Mouse (Mus musculus): ENCODE measurements around the gene Tshz3. TPM values are rescaled to one million over a fixed set of nuclear protein-coding genes. Genes with fewer than 3 reads are reported as not detected.

Gene Tshz3
- polyA plus RNA-seq, 1 experiment, result 8.5 TPM

DNA sequence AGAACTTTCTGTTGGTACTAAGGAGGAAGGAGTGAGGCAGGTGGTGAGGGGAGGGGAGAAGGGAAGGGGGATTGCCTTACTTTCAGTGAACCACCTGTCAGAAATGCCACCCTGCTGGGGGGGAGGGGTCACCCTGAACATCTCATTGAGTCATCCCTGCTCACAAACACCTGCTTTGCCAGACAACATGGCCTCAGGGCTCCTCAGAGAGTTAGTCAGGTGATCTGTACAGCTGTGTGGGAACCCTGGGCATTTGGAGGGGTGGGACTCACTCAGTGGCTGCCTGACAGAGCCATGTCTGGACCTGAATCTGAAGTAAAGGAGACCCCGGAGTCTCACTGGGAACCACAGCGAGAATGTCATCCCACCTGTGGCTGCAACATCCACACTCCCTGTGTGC is 53.6 kb downstream of the Tshz3 start:
- Histone ChIP-seq H3K79me3 (ENCODE audit: low read depth) (peaks cover 5% of the 10 kb centered on the region), H3K79me2 (ENCODE audit: control insufficient read depth, insufficient read depth) (no peaks in the 10 kb centered on the region), H3K36me3 (ENCODE audit: control insufficient read depth, insufficient read depth) (no peaks in the 10 kb centered on the region), H3ac (ENCODE audit: control insufficient read depth, insufficient read length, low read depth) (no peak overlapping the region), H3K27me3 (ENCODE audit: control insufficient read depth, insufficient read depth, insufficient read length) (no peaks in the 10 kb centered on the region), H3K4me3 (ENCODE audit: insufficient read depth, poor library complexity, severe bottlenecking) (no peak overlapping the region)
- TF ChIP-seq MYOG (IDR thresholded peaks at IDR 0.05; ENCODE audit: control insufficient read depth, extremely low read depth, insufficient read length) (no peak), MYOD1 (IDR thresholded peaks at IDR 0.05; ENCODE audit: control insufficient read depth, insufficient read length, low read depth) (no peak), USF1 (IDR thresholded peaks at IDR 0.05; ENCODE audit: low read depth) (no peak), CEBPB (IDR thresholded peaks at IDR 0.05; ENCODE audit: low read depth) (no peak), MAX (IDR thresholded peaks at IDR 0.05) (no peak), CTCF (IDR thresholded peaks at IDR 0.05; ENCODE audit: control insufficient read depth, insufficient read depth, insufficient read length) (no peak), FOSL1 (IDR thresholded peaks at IDR 0.05; ENCODE audit: insufficient read depth, low read length, poor library complexity, severe bottlenecking) (no peak)

DNA sequence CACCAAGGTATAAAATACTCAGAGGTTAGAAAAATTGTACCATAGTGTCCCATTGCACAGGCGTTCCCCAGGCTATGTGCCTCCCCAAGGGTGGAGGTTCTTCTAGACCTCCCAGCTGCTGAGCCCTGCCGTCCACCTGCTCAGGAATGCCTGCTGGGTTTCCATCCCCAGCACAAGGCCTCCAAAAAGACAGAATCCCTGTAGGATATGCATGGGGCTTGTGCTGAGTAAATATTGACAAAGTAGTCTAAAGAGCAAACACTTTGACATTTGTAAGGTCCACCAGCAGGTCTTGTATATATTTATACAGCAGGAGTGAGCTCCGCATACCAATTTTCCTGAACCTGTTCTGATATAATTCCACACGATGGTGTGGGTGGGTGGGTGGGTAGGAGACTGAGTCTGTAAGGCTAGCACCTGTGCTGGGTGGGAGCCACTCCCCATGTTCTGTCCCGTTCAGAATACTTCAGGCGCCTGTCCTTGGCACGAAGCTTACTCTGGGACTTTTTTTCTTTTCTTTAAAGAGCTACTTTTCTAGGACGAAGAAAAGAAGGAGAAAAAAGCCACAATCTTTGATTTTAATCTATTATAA is 69.7 kb downstream of the Tshz3 start:
- TF ChIP-seq MAX (IDR thresholded peaks at IDR 0.05), result no peak
- no peak for TF ChIP-seq MYOG (IDR thresholded peaks at IDR 0.05; ENCODE audit: control insufficient read depth, extremely low read depth, insufficient read length)
- no peak for TF ChIP-seq CEBPB (IDR thresholded peaks at IDR 0.05; ENCODE audit: low read depth)
- TF ChIP-seq USF1 (IDR thresholded peaks at IDR 0.05; ENCODE audit: low read depth), result no peak
- H3K36me3 ChIP-seq (ENCODE audit: control insufficient read depth, insufficient read depth), result peaks cover 18% of the 10 kb centered on the region

DNA sequence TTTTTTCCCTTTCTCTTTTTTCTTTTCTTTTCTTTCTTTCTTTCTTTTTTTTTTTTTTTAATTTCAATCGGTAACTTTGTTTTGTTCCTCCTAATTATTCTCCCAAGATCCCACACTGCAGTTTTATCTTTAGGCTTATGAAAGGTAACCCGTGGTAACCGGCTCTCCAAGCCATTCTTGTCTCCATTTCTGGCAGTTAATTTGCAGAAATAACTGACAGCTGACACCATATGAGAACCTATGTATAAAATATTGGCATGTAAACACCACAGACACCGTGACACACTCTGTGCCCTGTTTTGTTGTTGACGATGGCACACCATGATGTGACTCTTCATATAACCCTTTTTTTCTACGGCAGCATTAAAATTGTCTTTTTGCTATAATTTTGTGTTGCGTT is 75.2 kb downstream of the Tshz3 start:
- Histone ChIP-seq H3K79me2 (ENCODE audit: control insufficient read depth, insufficient read depth) (no peaks in the 10 kb centered on the region), H3K79me3 (ENCODE audit: low read depth) (no peaks in the 10 kb centered on the region), H3K36me3 (ENCODE audit: control insufficient read depth, insufficient read depth) (peaks cover 18% of the 10 kb centered on the region), H3ac (ENCODE audit: control insufficient read depth, insufficient read length, low read depth) (no peak overlapping the region), H3K4me3 (ENCODE audit: insufficient read depth, poor library complexity, severe bottlenecking) (no peak overlapping the region), H3K27me3 (ENCODE audit: control insufficient read depth, insufficient read depth, insufficient read length) (no peaks in the 10 kb centered on the region)
- TF ChIP-seq MAX (IDR thresholded peaks at IDR 0.05) (no peak), CTCF (IDR thresholded peaks at IDR 0.05; ENCODE audit: control insufficient read depth, insufficient read depth, insufficient read length) (no peak), USF1 (IDR thresholded peaks at IDR 0.05; ENCODE audit: low read depth) (no peak), MYOD1 (IDR thresholded peaks at IDR 0.05; ENCODE audit: control insufficient read depth, insufficient read length, low read depth) (no peak), FOSL1 (IDR thresholded peaks at IDR 0.05; ENCODE audit: insufficient read depth, low read length, poor library complexity, severe bottlenecking) (no peak), MYOG (IDR thresholded peaks at IDR 0.05; ENCODE audit: control insufficient read depth, extremely low read depth, insufficient read length) (no peak), CEBPB (IDR thresholded peaks at IDR 0.05; ENCODE audit: low read depth) (no peak)

More for the DNA sequence above, 69.7 kb downstream of the Tshz3 start:
- Histone ChIP-seq H3K79me2 (ENCODE audit: control insufficient read depth, insufficient read depth) (no peaks in the 10 kb centered on the region), H3K79me3 (ENCODE audit: low read depth) (no peaks in the 10 kb centered on the region), H3K4me3 (ENCODE audit: insufficient read depth, poor library complexity, severe bottlenecking) (no peak overlapping the region), H3ac (ENCODE audit: control insufficient read depth, insufficient read length, low read depth) (no peak overlapping the region), H3K27me3 (ENCODE audit: control insufficient read depth, insufficient read depth, insufficient read length) (no peaks in the 10 kb centered on the region)

- TF ChIP-seq CTCF (IDR thresholded peaks at IDR 0.05; ENCODE audit: control insufficient read depth, insufficient read depth, insufficient read length), result no peak
- no peak for TF ChIP-seq MAX (IDR thresholded peaks at IDR 0.05)
- no peak for TF ChIP-seq CEBPB (IDR thresholded peaks at IDR 0.05; ENCODE audit: low read depth)
- no peak for TF ChIP-seq FOSL1 (IDR thresholded peaks at IDR 0.05; ENCODE audit: insufficient read depth, low read length, poor library complexity, severe bottlenecking)
- no peak for TF ChIP-seq MYOD1 (IDR thresholded peaks at IDR 0.05; ENCODE audit: control insufficient read depth, insufficient read length, low read depth)
- no peak for TF ChIP-seq USF1 (IDR thresholded peaks at IDR 0.05; ENCODE audit: low read depth)
- TF ChIP-seq MYOG (IDR thresholded peaks at IDR 0.05; ENCODE audit: control insufficient read depth, extremely low read depth, insufficient read length), result no peak
- no peaks in the 10 kb centered on the region for H3K79me2 ChIP-seq (ENCODE audit: control insufficient read depth, insufficient read depth)
Measured at GRCm38 (mm10) chr7:36776956-36777355, 79.0 kb downstream of the Tshz3 start.

GRCm38 (mm10) chr7:36778456-36778855 is 80.5 kb downstream of the Tshz3 start:
- Histone ChIP-seq H3K79me3 (ENCODE audit: low read depth) (no peaks in the 10 kb centered on the region), H3K27me3 (ENCODE audit: control insufficient read depth, insufficient read depth, insufficient read length) (no peaks in the 10 kb centered on the region), H3K36me3 (ENCODE audit: control insufficient read depth, insufficient read depth) (no peaks in the 10 kb centered on the region), H3K4me3 (ENCODE audit: insufficient read depth, poor library complexity, severe bottlenecking) (no peak overlapping the region), H3K79me2 (ENCODE audit: control insufficient read depth, insufficient read depth) (no peaks in the 10 kb centered on the region), H3ac (ENCODE audit: control insufficient read depth, insufficient read length, low read depth) (no peak overlapping the region)
- TF ChIP-seq CEBPB (IDR thresholded peaks at IDR 0.05; ENCODE audit: low read depth), result no peak
- no peak for TF ChIP-seq USF1 (IDR thresholded peaks at IDR 0.05; ENCODE audit: low read depth)
- TF ChIP-seq MAX (IDR thresholded peaks at IDR 0.05), result no peak
- no peak for TF ChIP-seq MYOG (IDR thresholded peaks at IDR 0.05; ENCODE audit: control insufficient read depth, extremely low read depth, insufficient read length)
- no peak for TF ChIP-seq MYOD1 (IDR thresholded peaks at IDR 0.05; ENCODE audit: control insufficient read depth, insufficient read length, low read depth)
- no peak for TF ChIP-seq FOSL1 (IDR thresholded peaks at IDR 0.05; ENCODE audit: insufficient read depth, low read length, poor library complexity, severe bottlenecking)
- TF ChIP-seq CTCF (IDR thresholded peaks at IDR 0.05; ENCODE audit: control insufficient read depth, insufficient read depth, insufficient read length), result no peak

More at GRCm38 (mm10) chr7:36776956-36777355, 79.0 kb downstream of the Tshz3 start:
- Histone ChIP-seq H3ac (ENCODE audit: control insufficient read depth, insufficient read length, low read depth) (no peak overlapping the region), H3K27me3 (ENCODE audit: control insufficient read depth, insufficient read depth, insufficient read length) (no peaks in the 10 kb centered on the region), H3K36me3 (ENCODE audit: control insufficient read depth, insufficient read depth) (no peaks in the 10 kb centered on the region), H3K79me3 (ENCODE audit: low read depth) (no peaks in the 10 kb centered on the region), H3K4me3 (ENCODE audit: insufficient read depth, poor library complexity, severe bottlenecking) (no peak overlapping the region)

All from C2C12 (cell line).